In genomic region chr1:190274911-190275310, GRCm38 (mm10) we compare ENCODE assay signal across 8 mouse cellular contexts.
"Had no signal": no experiment of that assay in that cellular context is flagged by ENCODE, and none has a peak within 500 bp of the region (broad histone marks: within the 10 kb centered on the region; RNA-seq: fewer than 3 reads in every experiment).

No protein-coding gene starts in this region.

- DNase-seq: kidney, adult 9 months; kidney, postnatal 14 days; kidney, postnatal 4 days; liver; lung, adult 18-20 months; lung, postnatal 10 days; lung, postnatal 36 days; thymus, postnatal 25 days had no signal
